Mouse (Mus musculus): ENCODE results near the gene Reln.

DNA sequence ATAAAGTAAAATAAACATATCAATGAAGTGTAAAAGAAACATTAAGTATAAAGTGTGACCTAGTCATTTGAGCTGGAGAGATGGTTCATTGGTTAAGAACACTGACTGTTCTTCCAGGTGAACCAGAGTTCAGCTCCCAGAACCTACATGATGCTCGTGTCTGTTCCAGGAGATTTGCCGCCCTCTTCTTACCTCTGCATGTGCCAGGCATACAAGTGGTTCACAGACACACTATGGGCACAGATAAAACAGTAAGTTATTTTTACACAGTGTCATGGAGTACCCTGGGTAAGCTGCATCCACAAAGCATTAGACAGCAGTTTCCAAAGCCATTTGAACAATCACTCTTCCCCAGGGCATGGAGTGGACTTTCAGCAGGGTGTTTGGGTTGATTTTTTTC, 3.2 kb upstream of the Reln start:
- TF ChIP-seq CTCF (IDR thresholded peaks at IDR 0.05; ENCODE audit: extremely low read depth, insufficient read depth, low read length) = no peak
- no peak for TF ChIP-seq POLR2A (IDR thresholded peaks at IDR 0.05; ENCODE audit: extremely low read depth, insufficient read depth, low read length)
